Mouse (Mus musculus) liver, embryonic 15.5 days (tissue): ENCODE data around the gene Kcnq2. TPM values are rescaled to one million over a fixed set of nuclear protein-coding genes. Genes with fewer than 3 reads are reported as not detected.

ENCODE experiments used
- ATAC-seq: fragments of 200-750 bp; cut with Nextera tagmentation; 2 replicates; pipeline ENCODE4 v1.8.0; 2017; ENCODE audit warnings: moderate number of reproducible peaks, mild to moderate bottlenecking, moderate library complexity; ENCODE audit not compliant: insufficient read depth
- H3K27ac ChIP-seq: fragments of 300-500 bp; sonication (generic); replicated peaks from 2 replicates; pipeline ENCODE4 v1.5.1; 2015; ENCODE audit warnings: mild to moderate bottlenecking, inconsistent platforms
- H3K27me3 ChIP-seq: fragments of 300-500 bp; sonication (generic); 2 replicates; pipeline ENCODE4 v1.6.1; 2015; ENCODE audit warnings: mild to moderate bottlenecking, inconsistent platforms
- H3K36me3 ChIP-seq: fragments of 300-500 bp; sonication (generic); replicated peaks from 2 replicates; pipeline ENCODE4 v1.6.1; 2015; ENCODE audit warnings: moderate library complexity, mild to moderate bottlenecking, inconsistent platforms
- H3K4me1 ChIP-seq: fragments of 300-500 bp; sonication (generic); replicated peaks from 2 replicates; pipeline ENCODE4 v1.6.1; 2015; ENCODE audit warnings: inconsistent platforms
- H3K4me2 ChIP-seq: fragments of 300-500 bp; sonication (generic); 2 replicates; pipeline ENCODE4 v1.6.1; 2015; ENCODE audit warnings: moderate library complexity, mild to moderate bottlenecking, inconsistent platforms
- H3K4me3 ChIP-seq: fragments of 300-500 bp; sonication (generic); replicated peaks from 2 replicates; pipeline ENCODE4 v1.5.1; 2015; ENCODE audit warnings: mild to moderate bottlenecking, inconsistent platforms
- H3K9ac ChIP-seq: fragments of 300-500 bp; sonication (generic); 2 replicates; pipeline ENCODE4 v1.6.1; 2015; ENCODE audit warnings: moderate library complexity, mild to moderate bottlenecking, inconsistent platforms
- H3K9me3 ChIP-seq: fragments of 300-500 bp; sonication (generic); replicated peaks from 2 replicates; pipeline ENCODE4 v1.6.1; 2016; ENCODE audit warnings: inconsistent platforms
- WGBS: fragments of 180-500 bp; shearing (Covaris S2); methylation state at CpG from one replicate; pipeline ENCODE4 v1.1.7; 2015; ENCODE audit warnings: mixed read lengths; ENCODE audit not compliant: insufficient replicate concordance; 5-methylcytosine and 5-hydroxymethylcytosine counted together
- polyA plus RNA-seq: library from polyadenylated mRNA; unstranded; fragments of >200 nt; fragmentation: Nextera tagmentation; extraction: Ambion mirVana; gene quantifications from 2 replicates; pipeline ENCODE4 v1.2.1, GENCODE M21; 2015

Gene Kcnq2
- polyA plus RNA-seq, 1 experiment from 2014 or later = 0.18 TPM

- WGBS = 35% methylated on average over 4 of the region's 4 CpGs
- peaks cover 75% of the 10 kb centered on the region for H3K27me3 ChIP-seq
- no peaks in the 10 kb centered on the region for H3K36me3 ChIP-seq
- no peaks in the 10 kb centered on the region for H3K9me3 ChIP-seq
- H3K27ac ChIP-seq = no peak overlapping the region
- no peak overlapping the region for H3K4me3 ChIP-seq
- no peak overlapping the region for H3K9ac ChIP-seq
- H3K4me2 ChIP-seq = no peak overlapping the region
- no peak for ATAC-seq
- H3K4me1 ChIP-seq = peaks cover 7% of the 10 kb centered on the region
These were observed 12.0 kb upstream of the Kcnq2 start for GRCm38 (mm10) chr2:181146976-181147545.

GRCm38 (mm10) chr2:181144675-181145074 is 9.6 kb upstream of the Kcnq2 start:
- Histone ChIP-seq H3K4me1 (peaks cover 7% of the 10 kb centered on the region), H3K9me3 (no peaks in the 10 kb centered on the region), H3K27me3 (peaks cover 55% of the 10 kb centered on the region), H3K36me3 (no peaks in the 10 kb centered on the region), H3K4me2 (no peak overlapping the region), H3K4me3 (no peak overlapping the region), H3K27ac (no peak overlapping the region), H3K9ac (no peak overlapping the region)
- WGBS = 50% methylated on average over 2 of the region's 2 CpGs
- no peak for ATAC-seq

- Histone ChIP-seq H3K4me1 (peaks cover 7% of the 10 kb centered on the region), H3K27ac (no peak overlapping the region), H3K4me3 (no peak overlapping the region), H3K9ac (no peak overlapping the region), H3K27me3 (peaks cover 50% of the 10 kb centered on the region), H3K9me3 (no peaks in the 10 kb centered on the region), H3K4me2 (no peak overlapping the region), H3K36me3 (no peaks in the 10 kb centered on the region)
- 47% methylated on average over 2 of the region's 2 CpGs for WGBS
- ATAC-seq = no peak
These were observed 8.6 kb upstream of the Kcnq2 start for GRCm38 (mm10) chr2:181143509-181144276.

- no peak for ATAC-seq
- Histone ChIP-seq H3K4me1 (peaks cover 4% of the 10 kb centered on the region), H3K9me3 (no peaks in the 10 kb centered on the region), H3K4me3 (no peak overlapping the region), H3K27ac (no peak overlapping the region), H3K27me3 (peaks cover 50% of the 10 kb centered on the region), H3K9ac (no peak overlapping the region), H3K36me3 (no peaks in the 10 kb centered on the region), H3K4me2 (no peak overlapping the region)
- WGBS = 40% methylated on average over 8 of the region's 8 CpGs
These were observed 7.6 kb upstream of the Kcnq2 start for GRCm38 (mm10) chr2:181142703-181143135.

- H3K4me3 ChIP-seq = no peak overlapping the region
- peaks cover 51% of the 10 kb centered on the region for H3K27me3 ChIP-seq
- no peaks in the 10 kb centered on the region for H3K4me1 ChIP-seq
- no peaks in the 10 kb centered on the region for H3K9me3 ChIP-seq
- ATAC-seq = no peak
- H3K9ac ChIP-seq = no peak overlapping the region
- no peak overlapping the region for H3K4me2 ChIP-seq
- H3K27ac ChIP-seq = no peak overlapping the region
- no peaks in the 10 kb centered on the region for H3K36me3 ChIP-seq
- 76% methylated on average over 5 of the region's 5 CpGs for WGBS
These were observed 4.6 kb upstream of the Kcnq2 start for GRCm38 (mm10) chr2:181139641-181140193.

- Histone ChIP-seq H3K4me2 (no peak overlapping the region), H3K27me3 (peaks cover 75% of the 10 kb centered on the region), H3K27ac (no peak overlapping the region), H3K4me1 (no peaks in the 10 kb centered on the region), H3K36me3 (no peaks in the 10 kb centered on the region), H3K9ac (no peak overlapping the region), H3K9me3 (no peaks in the 10 kb centered on the region), H3K4me3 (no peak overlapping the region)
- 3% methylated on average over 6 of the region's 6 CpGs for WGBS
- no peak for ATAC-seq
These were observed 1.8 kb upstream of the Kcnq2 start for GRCm38 (mm10) chr2:181136934-181137333.

GRCm38 (mm10) chr2:181135446-181135818 is 332 bp upstream of the Kcnq2 start:
- 18% methylated on average over 4 of the region's 4 CpGs for WGBS
- no peak overlapping the region for H3K4me3 ChIP-seq
- peaks cover 81% of the 10 kb centered on the region for H3K27me3 ChIP-seq

GRCm38 (mm10) chr2:181133837-181134590 is 1.1 kb downstream of the Kcnq2 start:
- peak overlapping the region; percentile 48; the same call in 1 of the 2 replicates for H3K4me2 ChIP-seq

More at GRCm38 (mm10) chr2:181135446-181135818, 332 bp upstream of the Kcnq2 start:
- Histone ChIP-seq H3K27ac (no peak overlapping the region), H3K36me3 (no peaks in the 10 kb centered on the region), H3K4me2 (no peak overlapping the region), H3K9ac (no peak overlapping the region), H3K4me1 (no peaks in the 10 kb centered on the region), H3K9me3 (no peaks in the 10 kb centered on the region)
- ATAC-seq = no peak

GRCm38 (mm10) chr2:181130245-181130644 is 4.9 kb downstream of the Kcnq2 start:
- H3K4me3 ChIP-seq = no peak overlapping the region
- no peaks in the 10 kb centered on the region for H3K36me3 ChIP-seq
- ATAC-seq = no peak
- H3K9me3 ChIP-seq = no peaks in the 10 kb centered on the region
- no peak overlapping the region for H3K9ac ChIP-seq
- no peak overlapping the region for H3K27ac ChIP-seq
- H3K4me2 ChIP-seq = no peak overlapping the region
- 51% methylated on average over 4 of the region's 4 CpGs for WGBS
- H3K27me3 ChIP-seq = peaks cover 44% of the 10 kb centered on the region
- H3K4me1 ChIP-seq = no peaks in the 10 kb centered on the region

More at GRCm38 (mm10) chr2:181133837-181134590, 1.1 kb downstream of the Kcnq2 start:
- ATAC-seq = no peak
- Histone ChIP-seq H3K4me1 (no peaks in the 10 kb centered on the region), H3K27ac (no peak overlapping the region), H3K9me3 (no peaks in the 10 kb centered on the region), H3K9ac (no peak overlapping the region), H3K27me3 (peaks cover 72% of the 10 kb centered on the region), H3K4me3 (no peak overlapping the region), H3K36me3 (no peaks in the 10 kb centered on the region)
- WGBS = 9% methylated on average over 22 of the region's 22 CpGs

- WGBS = 61% methylated on average over 4 of the region's 4 CpGs
These were observed 6.1 kb downstream of the Kcnq2 start for GRCm38 (mm10) chr2:181128963-181129362.

GRCm38 (mm10) chr2:181127786-181128185 is 7.3 kb downstream of the Kcnq2 start:
- Histone ChIP-seq H3K4me3 (no peak overlapping the region), H3K9me3 (no peaks in the 10 kb centered on the region), H3K9ac (no peak overlapping the region), H3K36me3 (no peaks in the 10 kb centered on the region), H3K27me3 (peaks cover 19% of the 10 kb centered on the region), H3K4me2 (no peak overlapping the region), H3K27ac (no peak overlapping the region), H3K4me1 (no peaks in the 10 kb centered on the region)
- no peak for ATAC-seq
- 24% methylated on average over 3 of the region's 3 CpGs for WGBS

More at GRCm38 (mm10) chr2:181128963-181129362, 6.1 kb downstream of the Kcnq2 start:
- no peak overlapping the region for H3K27ac ChIP-seq
- no peaks in the 10 kb centered on the region for H3K36me3 ChIP-seq
- H3K4me2 ChIP-seq = no peak overlapping the region
- no peak overlapping the region for H3K4me3 ChIP-seq
- peaks cover 31% of the 10 kb centered on the region for H3K27me3 ChIP-seq
- H3K9ac ChIP-seq = no peak overlapping the region
- no peaks in the 10 kb centered on the region for H3K4me1 ChIP-seq
- no peaks in the 10 kb centered on the region for H3K9me3 ChIP-seq
- no peak for ATAC-seq
